Mouse (Mus musculus) cerebellum, adult 18-20 months (tissue): ENCODE data around the gene Col1a1.
A peak's percentile ranks its signal among the peaks of the same experiment; 100 is the strongest.
"Not testable (repeated sequence)": the region's sequence is repeated elsewhere in the genome, so short reads cannot be mapped to it uniquely, and the experiment has no call there.

Source experiments
- DNase-seq, 2 experiments: peaks; one replicate each; pipeline ENCODE4 v3.0.0; 2021

Gene Col1a1

GRCm38 (mm10) chr11:94939280-94939679, 3.3 kb downstream of the Col1a1 start:
- DNase-seq, result peak; percentile 74 to 81

DNA sequence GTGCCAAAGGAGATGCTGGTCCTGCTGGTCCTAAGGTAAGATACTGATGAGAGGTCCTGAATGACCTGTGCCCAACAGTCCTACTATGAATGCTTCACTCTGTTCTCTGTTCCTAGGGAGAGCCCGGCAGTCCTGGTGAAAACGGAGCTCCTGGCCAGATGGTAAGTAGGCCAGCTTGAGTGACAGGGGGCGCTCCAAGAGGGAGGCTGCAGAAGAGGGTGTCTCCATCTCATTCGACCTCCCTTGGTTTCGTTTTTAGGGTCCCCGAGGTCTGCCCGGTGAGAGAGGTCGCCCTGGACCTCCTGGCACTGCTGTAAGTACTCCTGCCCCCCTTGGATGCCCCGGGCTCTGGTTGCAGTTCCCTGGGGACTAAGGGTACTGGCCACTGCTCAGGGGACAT, 5.1 kb downstream of the Col1a1 start:
- no peak for DNase-seq

- DNase-seq, result no peak
Measured at GRCm38 (mm10) chr11:94941776-94942175, 5.8 kb downstream of the Col1a1 start.

- DNase-seq, result peak; percentile 39 to 48
Measured at GRCm38 (mm10) chr11:94942282-94943023, 6.4 kb downstream of the Col1a1 start.

DNA sequence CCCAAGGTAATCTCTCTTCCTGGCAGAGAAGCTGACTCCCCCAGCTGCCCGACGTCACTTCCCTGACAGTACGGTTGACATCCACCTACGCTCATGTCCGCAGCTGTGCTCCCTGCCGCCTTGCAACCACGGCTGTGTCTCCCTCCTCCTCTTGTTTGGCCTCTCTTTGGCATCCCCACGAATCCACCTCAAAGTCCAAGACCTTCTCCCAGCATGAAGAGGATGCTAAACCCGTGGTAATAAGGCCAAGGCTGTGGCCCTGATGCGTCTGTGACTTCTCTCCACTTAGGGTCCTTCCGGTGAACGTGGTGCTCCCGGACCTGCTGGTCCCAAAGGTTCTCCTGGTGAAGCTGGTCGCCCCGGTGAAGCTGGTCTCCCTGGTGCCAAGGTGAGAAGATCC, 7.0 kb downstream of the Col1a1 start:
- DNase-seq, result no peak

DNA sequence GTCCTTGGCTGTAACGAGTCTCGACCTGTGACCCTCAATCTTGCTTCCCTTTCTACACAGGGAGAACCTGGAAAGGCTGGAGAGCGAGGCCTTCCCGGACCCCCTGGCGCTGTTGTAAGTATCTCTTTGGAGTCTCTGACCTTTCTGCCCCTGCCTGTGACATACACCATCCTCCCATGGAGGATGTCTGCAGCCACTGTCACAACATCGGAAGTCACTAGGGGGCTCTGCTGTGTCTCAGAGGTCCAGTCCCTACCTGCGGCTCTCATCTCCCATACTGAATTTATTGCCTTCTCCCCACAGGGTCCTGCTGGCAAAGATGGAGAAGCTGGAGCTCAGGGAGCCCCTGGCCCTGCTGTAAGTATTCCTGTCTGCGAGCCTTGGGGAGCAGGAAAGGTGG, 8.3 kb downstream of the Col1a1 start:
- DNase-seq, result no peak

DNA sequence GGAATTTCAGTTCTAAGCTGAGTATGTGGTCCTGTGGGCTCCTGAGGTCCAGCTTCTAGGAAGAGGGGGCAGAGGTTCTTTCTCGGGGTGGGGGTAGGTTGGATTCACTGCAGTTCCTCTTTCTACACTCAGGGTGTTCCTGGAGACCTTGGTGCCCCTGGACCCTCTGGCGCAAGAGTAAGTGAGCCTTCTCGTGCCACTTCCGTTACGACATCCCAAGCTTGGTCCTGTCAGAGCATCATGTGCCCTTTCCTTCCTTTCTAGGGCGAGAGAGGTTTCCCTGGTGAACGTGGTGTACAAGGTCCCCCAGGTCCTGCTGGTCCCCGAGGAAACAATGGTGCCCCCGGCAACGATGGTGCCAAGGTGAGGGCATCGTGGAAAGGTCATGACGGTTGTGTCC, 9.2 kb downstream of the Col1a1 start:
- no peak for DNase-seq

GRCm38 (mm10) chr11:94952169-94952568, 16.1 kb downstream of the Col1a1 start:
- no peak for DNase-seq

DNA sequence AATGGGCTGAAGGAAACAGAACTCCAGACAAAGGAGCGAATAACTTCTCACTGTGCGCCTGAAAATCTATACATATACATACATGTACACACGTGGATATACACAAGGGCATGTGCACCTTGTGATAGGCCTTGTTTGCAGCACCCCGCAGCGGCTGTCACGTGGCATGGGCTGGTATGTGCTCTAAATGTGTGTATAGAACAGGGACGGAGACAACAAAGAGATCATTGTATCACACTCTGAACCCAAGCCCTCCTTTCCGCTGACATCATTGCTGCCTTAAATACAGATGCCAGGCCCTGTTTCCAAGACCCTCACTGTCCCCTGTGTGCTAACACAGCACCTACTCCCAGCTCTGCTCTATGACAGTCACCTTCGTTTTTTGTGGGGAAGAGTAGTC, 19.1 kb downstream of the Col1a1 start:
- DNase-seq, result no peak

DNA sequence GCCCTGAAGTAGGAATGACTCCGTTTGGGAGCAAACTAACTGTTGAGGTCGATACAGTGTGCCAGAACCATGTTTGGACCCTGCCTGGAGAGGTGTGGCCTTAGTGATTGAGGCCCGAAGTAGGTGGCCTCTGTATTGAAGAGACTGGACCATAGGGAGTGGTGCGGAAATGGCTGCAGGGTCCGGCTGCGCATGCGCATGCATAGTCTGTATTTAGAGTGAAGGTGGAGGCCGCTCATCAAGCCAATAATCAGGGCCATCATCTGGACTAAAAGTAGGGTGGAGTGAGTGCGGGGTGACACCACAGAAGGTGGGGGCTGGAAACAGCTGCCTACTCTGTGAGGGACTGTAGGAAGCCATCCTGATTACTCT, 21.7 kb downstream of the Col1a1 start:
- no peak for DNase-seq

DNA sequence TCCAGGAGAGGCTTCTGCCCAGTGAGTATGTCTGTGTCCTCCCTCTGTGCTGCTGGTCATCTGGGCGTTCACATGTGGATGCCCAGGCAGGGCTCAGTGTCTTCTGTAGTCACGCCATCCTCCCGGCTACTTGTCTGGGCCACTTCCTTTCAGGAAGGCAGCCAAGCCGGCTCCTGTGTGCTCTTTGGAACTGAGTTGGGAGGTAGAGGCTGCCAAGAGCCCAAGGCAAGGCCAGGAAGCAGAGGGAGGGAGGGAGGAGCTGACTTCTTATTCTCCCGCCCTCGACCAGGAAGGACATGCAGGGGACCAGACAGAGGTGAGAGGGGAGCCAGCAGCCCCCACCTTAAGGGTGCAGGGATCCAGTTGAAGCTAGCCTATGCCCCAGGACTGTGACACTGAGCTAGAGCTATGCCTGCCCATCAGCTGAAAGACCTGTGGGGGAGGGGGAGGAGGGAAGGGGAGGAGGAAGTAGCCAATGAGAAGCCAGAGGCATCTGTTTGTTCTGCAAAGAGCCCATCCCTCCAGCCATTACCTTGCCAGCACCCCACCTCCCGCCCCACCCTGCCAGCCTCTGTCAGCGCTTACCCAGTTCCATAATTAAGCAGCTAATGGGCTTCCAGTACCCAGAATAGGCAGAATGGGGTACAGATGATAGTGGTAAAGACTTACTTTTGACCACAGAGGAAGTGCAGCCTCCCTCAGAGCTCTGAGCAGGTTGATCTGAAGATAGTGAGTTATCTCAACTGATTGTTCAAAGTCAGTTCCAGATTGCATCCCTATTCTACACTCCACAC, 22.2 kb downstream of the Col1a1 start:
- peak; percentile 53 to 54 for DNase-seq

GRCm38 (mm10) chr11:94962534-94963101, 26.6 kb downstream of the Col1a1 start:
- DNase-seq, result no peak

DNA sequence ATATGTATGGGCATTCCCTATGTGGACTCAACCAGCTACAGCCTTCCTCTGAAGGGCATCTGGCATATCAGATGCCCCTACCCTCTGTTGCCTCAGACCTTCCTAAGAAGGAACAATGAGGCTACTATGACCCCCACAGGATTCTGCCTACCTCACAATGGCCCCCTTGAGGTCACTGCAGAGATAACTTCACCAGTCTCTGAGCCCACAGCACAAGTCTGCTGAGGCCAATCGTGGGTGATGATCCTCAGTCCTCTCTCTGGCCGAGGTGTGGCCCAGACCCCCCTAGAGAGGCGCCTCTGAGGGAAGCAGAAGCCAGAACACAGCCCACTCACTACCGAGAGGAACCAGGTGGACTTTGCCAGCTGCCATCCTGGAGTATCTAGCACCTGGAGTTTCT, 31.4 kb downstream of the Col1a1 start, which contains the start of gene Hils1:
Gene Hils1, plus strand, starts transcription at position 175 of the 400 bp plus-strand sequence.
- no peak for DNase-seq

- DNase-seq, result no peak
Measured at GRCm38 (mm10) chr11:94968187-94968586, 32.2 kb downstream of the Col1a1 start.

GRCm38 (mm10) chr11:94969709-94970108, 33.7 kb downstream of the Col1a1 start:
- DNase-seq, result not testable (repeated sequence)

DNA sequence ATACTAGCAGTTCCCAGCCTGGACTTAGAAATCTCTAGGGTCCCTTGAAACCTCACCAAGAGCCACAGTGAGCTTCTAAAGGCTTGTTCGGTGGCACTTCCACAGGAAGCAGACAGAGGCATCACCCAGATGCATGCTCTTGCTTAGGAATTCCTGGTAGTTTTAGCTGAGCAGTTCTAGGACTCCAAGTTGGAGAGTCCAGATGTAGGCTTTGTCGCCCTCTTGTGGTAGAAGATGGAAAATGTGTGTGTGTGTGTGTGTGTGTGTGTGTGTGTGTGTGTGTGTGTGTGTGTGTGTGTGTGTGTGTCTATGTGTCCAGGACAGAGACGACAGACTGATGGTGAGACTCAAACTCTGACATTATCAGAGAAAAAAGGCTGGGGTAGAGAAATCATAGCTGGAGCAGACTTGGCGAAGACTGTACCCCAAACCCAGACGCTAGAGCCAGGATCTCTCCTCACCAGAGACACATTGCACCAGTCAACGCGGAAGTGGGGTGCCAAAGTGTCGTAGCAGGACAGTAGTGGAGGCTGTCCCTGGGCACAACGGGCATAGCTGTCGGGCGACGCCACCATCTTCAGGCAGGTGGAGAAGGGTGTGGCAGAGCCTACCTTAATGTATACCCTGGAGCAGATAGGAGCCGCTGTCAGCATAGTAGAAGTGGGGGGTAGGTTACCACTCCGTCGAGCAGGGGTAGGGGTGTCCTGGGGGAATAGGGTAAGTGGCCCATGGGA, 34.4 kb downstream of the Col1a1 start:
- DNase-seq, result peak; percentile 61 to 78

GRCm38 (mm10) chr11:94971895-94972615, 36.0 kb downstream of the Col1a1 start:
- peak; percentile 56 to 63 for DNase-seq

DNA sequence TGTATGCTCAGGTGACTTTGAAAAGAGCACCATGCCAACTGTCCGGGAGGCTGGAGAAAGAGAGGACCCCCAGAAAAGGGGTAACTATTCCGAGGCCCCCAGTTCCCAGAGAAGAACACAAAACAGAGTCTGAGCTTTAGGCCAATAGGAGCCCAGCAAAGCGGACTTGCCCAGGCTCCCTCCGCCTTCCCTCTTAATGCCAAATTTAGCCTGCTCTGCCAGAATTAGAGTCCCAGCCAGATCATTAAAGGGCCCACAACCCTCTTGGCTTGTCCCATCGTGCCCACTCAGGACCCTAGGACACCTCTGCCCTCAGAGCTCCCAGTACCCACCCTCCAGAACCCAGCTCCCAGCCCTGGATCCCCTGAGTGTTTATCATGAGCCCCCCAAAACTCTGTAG, 36.9 kb downstream of the Col1a1 start:
- DNase-seq, result peak in 1 of 2 experiments; percentile 19

DNA sequence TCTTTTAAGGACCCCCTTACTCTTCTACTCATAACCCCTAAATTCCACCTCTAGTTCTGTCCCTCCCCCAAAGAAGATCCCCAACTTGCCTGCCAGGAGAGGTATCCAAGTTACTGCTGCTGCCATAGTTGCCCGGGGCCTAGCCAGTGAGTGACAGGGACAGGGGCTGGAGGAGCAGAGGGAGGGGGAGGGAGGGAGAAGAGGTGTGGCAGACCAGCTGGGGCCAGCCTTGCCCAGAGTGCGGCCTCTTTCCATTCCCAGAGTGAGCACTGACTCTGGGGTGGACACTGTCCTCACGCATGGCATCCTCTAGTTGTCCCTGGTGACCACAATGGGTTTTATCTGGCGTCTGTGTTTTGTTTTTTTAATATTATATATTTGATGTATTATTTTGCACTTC, 37.3 kb downstream of the Col1a1 start:
- DNase-seq, result no peak

DNA sequence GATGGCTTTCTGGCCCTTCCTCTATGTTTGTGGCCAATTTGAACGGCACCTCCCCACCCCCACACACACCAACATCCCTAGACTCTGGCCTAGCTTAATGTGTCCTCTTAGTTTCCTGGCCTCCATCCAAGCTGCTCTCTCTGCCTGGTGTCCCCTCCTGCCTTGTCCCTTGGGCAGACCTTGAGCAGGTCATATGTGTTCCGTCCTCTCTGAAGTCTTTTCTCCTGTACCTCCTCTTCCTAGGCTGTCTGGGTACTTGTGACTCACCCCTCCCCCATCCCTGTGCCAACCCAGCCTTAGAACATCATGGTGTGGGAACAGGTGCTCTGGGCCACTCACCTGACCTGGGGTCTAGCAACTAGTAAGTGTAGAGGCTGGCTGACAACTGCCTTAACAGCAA, 38.9 kb downstream of the Col1a1 start:
- DNase-seq, result peak in 1 of 2 experiments; percentile 19

DNA sequence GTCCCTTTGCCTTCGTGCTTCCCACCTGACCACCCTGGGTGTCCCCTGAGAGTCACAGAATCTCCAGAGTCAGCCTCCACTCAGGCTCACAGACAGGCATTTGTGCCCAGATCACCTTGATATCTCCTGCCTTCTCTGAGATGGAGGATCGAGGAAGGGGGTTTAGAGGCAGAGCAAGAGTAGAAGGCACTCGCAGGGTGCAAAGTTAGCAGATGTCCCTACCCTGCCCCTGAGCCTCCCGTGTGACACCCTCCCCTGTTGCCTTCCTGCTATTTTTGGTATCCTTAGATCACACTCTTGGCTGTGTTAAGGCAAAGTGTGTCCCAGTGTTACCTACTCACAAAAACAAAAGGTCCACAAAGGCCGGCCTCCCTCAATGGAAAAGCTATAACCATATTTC, 40.2 kb downstream of the Col1a1 start, which contains the start of gene Sgca:
Gene Sgca, minus strand, starts transcription at position 129 of the 400 bp plus-strand sequence.
- DNase-seq, result peak in 1 of 2 experiments; percentile 22
